Mouse (Mus musculus): Measurements from ENCODE around the gene Espn.

Espn gene

DNA sequence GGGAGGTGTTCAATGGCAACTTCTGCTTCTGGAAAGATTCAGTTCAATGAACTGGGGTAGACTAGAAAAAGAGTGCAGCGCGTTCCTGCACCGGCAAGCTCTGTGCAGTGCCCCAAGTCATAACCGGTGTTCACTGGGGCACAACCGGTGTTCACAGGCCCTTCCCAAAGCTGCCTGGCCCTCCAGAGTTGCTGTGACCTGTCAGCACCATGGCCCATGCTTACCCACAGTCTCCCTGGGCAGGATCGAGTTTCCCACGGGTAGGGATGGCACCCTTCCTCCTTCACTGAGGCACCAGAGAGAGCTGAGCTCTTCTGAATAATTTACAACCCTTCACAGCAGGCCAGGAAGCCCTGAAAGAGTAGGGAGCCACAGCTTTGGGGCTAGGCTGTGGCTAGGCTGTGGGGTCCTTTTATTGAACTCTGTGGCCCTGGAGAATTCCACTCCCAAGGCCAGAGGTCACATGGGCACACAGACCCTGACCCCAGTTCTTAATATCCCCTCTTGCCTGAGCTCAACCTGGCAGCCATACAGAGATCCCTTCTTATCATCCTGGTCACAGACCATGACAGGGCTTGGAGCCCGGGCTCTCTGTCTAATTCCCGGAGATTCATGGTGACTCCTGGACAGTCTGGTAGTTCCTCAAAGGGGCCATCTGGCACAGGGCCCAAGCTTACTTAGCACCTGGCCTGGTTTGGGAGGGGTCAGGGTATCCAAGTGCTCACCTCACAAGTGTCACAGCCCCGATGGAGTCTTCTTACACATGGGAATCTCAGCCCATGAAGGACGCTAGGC lies 5.9 kb downstream of the Espn start:
- no peak for DNase-seq (ENCODE audit: extremely low spot score)

DNA sequence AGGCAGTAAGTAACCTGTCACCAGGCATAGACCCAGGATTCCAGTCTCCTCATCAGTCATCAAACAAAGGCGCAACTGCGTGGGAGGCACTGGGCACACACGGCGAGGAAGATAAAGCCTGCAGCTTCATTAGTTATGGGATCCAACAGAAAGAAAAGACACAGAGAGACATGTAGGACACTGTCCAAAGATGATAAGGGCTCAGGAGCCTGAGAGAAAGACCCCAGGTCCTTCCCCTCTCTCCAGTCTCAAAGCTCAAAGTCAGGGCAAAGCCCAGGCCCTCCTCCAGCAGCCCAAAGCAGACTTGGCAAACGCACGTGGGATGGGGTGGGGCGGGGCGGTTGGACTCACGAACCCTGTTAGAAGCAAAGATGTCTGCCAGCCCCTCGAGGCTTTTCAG lies 6.7 kb downstream of the Espn start:
- DNase-seq (ENCODE audit: extremely low spot score): no peak

DNA sequence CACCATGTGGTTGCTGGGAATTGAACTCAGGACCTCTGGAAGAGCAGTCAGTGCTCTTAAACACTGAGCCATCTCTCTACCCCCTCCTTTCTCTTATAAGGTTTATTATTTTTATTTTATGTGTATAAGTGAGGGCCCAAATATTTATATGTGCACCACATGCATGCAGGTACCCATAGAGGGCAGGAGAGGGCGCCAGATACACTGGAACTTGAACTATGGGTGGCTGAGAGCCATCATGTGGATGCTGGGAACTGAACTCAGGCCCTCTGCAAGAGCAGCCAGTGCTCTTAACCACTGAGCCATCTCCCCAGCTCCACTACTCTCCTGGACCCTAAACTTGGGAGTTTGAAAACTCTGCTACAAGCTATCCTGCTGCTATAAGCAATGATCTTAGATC lies 8.5 kb downstream of the Espn start:
- DNase-seq (ENCODE audit: extremely low spot score): no peak

DNA sequence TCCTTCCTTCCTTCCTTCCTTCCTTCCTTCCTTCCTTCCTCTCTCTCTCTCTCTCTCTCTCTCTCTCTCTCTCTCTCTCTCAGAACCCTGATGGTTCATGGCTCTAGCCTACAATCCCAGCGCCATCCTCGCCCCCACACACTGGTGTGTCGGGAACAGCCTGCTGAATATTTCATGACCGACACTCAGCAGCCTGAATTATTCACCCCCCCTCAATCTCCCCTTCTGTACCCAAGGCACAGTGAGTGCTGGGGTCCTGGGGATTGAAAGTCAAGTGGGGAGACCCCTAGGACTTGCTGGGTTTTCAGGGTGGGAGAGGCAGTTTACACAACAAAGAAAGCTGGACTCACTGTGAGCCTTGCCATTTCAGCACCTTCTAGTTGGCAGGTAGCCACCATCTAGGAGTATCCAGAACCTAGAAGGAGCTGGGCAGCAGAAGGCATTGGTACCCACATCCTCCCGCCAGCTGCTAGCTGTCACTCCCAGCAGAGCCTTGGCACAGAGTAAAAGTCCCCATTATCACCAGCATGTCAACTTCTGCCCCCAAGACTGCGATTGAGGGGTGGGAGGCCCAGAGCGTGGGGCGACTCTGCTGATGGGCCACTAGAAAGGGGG lies 10.5 kb downstream of the Espn start:
- DNase-seq (ENCODE audit: extremely low spot score): no peak

GRCm38 (mm10) chr4:152140441-152140840 lies 11.7 kb downstream of the Espn start:
- peak; percentile 54 for DNase-seq (ENCODE audit: extremely low spot score)

GRCm38 (mm10) chr4:152138497-152139260 lies 13.5 kb downstream of the Espn start:
- DNase-seq (ENCODE audit: extremely low spot score): peak; percentile 93

- DNase-seq (ENCODE audit: extremely low spot score): no peak
Observed at GRCm38 (mm10) chr4:152136876-152137250, 15.3 kb downstream of the Espn start.

GRCm38 (mm10) chr4:152136112-152136875 lies 15.9 kb downstream of the Espn start:
- DNase-seq (ENCODE audit: extremely low spot score): no peak

- no peak for DNase-seq (ENCODE audit: extremely low spot score)
Observed at GRCm38 (mm10) chr4:152135363-152135762, 16.8 kb downstream of the Espn start.

DNA sequence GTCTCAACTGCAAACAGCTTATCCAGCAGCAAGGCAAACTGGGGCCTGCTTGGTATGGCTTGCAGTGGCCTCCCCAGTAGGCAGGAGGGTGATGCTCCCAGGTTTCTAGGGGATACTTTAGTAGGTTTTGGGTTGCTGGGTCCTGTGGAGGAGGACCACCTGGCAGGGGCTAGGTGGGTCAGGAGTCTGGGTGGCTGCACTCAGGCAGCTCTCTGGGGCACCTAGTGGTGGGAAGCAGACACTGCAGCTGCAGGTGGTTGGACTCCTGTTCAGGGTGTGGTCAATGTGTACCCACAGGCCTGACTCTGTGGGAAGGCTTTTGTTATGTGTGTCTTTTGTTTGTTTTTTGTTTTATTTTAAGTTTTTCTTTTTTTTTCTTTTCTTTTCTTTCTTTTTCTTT lies 17.7 kb downstream of the Espn start:
- peak; percentile 47 for DNase-seq (ENCODE audit: extremely low spot score)

DNA sequence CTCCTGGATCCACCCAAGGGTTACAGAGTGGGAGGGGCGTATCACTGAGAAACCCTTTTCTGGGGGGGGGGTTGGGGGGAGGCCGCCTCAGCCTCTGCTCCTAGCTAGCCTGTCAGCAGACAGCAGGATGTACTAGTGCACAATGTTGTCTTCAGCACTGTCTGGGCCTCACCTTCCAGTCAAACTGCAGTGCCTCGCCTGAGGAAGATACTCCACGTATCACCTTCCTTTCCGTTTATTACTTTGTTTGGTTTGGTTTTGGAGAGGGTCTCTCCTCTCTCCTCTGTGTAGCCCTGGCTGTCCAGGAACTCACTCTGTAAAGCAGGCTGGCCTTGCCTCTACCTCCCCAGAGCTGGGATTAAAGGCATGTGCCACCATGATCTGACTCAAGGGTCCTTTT lies 19.0 kb downstream of the Espn start:
- no peak for DNase-seq (ENCODE audit: extremely low spot score)

GRCm38 (mm10) chr4:152132772-152133169 lies 19.4 kb downstream of the Espn start:
- DNase-seq (ENCODE audit: extremely low spot score): no peak

DNA sequence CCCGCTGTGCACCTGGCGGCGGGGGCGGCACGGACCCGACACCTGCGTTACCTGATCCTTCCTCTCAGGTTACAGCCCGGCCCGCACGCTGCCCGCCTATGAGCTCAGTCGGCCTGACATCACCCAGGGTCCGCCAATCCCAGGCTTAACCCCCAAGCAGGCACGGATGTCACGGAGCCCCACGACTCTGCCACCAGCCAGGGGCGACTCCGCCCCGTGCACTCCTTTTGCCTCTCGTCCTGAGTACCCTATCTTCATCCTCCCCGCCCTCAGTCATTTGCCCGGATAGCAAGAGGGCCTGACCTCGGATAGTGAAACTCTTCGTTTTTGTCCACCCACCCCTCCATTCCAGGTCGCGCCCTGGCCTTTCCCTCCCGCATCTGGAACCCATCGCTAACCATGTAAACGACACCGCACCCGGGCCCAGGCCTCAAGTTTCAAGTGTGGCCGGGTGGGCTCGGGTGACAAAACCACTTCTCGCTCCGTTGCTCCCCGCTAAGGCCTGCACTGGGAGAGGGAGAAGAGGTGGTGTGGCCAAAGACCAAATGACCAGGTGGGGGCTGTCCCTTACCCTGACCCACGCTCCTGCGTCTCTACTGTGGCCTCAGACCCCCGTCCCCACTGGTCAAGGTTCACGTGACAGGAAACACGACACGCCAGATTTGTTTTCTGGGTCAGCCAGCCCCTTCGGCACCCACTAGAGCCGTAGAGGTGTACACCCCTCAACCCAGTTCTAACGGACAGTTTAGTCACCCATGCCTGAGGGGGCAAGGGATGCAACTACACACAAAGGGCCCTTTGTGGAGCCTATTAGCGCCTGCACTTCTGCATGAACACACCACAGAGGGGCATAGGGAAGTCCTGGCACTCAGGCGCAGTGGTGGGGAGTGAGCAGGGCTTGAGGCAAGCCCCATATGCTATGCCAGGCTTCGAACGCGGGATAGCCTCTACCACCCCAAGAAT lies 20.1 kb downstream of the Espn start:
- peak; percentile 61 for DNase-seq (ENCODE audit: extremely low spot score)

DNA sequence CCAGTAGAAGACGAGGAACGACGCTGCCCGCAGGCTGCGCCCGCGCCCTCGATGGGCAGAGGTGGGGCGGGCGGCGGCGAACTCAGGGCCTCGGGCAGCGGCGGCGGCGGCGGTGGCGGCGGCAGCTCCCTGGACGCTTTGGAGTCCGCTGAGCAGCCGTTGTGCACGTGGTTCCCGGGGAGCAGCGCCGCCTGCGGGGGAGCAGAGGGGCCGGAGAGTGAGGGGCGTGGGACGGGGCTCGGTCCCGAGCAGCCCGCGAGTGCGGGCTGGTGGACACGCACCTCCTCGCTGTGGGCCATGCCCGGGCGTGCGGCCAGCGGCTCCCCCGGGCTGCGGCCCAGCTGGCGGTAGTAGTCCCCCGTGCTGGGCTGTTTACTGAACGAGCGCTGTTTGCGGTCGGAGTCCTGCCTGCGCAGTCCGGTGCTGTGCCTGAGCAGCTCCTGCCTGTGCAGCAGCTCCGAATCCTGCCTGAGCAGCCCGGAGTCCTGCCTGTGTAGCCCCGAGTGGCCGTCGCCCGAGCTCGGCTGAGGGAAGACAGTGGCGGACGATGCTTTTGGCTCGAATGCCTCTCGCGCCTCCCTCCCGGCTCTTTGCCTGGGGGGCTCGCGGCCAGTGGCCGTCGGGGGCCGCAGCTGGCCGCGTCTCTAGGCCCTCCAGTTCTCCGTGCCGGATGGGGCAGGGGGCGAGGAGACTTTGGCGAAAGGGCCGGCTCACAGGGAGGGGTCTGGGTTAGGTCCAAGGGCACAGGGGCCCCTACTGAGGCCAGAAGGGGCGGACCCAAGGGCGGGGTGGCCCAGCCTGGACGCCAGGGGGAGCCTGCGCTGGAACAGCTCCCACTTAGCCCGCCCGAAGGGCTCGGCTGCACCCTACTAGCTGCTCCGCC lies 21.2 kb downstream of the Espn start:
- peak; percentile 64 for DNase-seq (ENCODE audit: extremely low spot score)

DNA sequence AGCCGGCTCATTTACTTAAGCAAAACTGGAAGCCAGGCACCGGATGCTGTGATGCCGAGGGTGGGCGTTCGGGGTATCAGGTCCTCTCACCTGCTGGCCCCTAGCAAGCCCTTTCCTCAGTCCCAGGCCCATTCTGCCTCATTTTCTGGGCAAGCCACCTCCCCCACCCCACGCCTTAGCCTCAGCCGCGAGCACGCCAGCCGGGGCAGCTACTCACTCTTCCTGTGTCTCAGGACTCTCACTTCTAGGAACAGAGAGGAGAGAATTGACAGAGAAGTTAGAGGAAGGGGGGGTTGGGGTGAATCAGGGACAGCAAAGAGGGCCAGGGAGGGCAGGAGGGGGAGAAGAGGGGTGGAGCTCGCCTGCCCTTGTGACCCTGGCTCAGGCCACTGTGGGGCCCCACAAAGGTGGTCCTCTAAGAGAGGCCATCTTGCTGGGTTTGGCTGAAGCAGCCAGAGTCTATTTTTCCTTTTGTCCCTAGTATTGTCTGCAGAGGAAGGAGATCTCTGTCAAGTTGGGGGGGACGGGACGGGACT lies 22.7 kb downstream of the Espn start:
- peak; percentile 39 for DNase-seq (ENCODE audit: extremely low spot score)

DNA sequence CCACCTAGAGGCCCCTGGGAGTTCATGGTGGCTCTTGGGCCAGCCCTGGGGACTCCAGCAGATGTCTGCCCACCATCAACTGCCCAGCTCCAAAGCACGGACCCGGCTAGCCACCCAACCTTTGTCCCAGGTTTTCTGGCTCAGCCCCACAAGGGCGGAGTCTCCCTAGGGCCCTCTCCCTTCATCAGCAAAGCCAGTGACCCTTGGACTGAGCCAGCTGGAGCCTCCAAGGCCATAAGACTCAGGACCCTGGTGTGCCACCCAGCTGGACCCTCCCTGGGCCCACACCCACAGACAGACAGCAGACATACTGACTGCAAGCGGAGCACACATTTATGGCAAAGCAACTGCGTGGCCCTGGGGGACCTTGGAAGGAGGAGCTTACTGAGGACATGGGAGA lies 23.4 kb downstream of the Espn start:
- DNase-seq (ENCODE audit: extremely low spot score): no peak

GRCm38 (mm10) chr4:152127884-152128283 lies 24.3 kb downstream of the Espn start:
- no peak for DNase-seq (ENCODE audit: extremely low spot score)

- DNase-seq (ENCODE audit: extremely low spot score): peak; percentile 58
Observed at GRCm38 (mm10) chr4:152126026-152126920, 25.9 kb downstream of the Espn start.
